Mouse (Mus musculus) T-helper 1 cell (primary cell): Measurements from ENCODE around the gene Uxt.

Experiments
- in situ Hi-C: fragments of 300-600 bp; cut with MboI, MseI; formaldehyde crosslinking; loops from one replicate; pipeline ENCODE4 v1.15.1; 2025; ENCODE audit warnings: high pct_unique_total_duplicates

The Uxt gene

GRCm38 (mm10) chrX:20961477-20962378 lies at the start of gene Uxt:
TSS of gene Uxt (minus strand) at chrX:20962017.
- in situ Hi-C loops = no loop called here

GRCm38 (mm10) chrX:20980901-20981300 lies 19.1 kb upstream of the Uxt start:
- in situ Hi-C loops = no loop called here

GRCm38 (mm10) chrX:20950191-20950880 lies 11.5 kb downstream of the Uxt start, which contains the start of gene Elk1:
TSS of gene Elk1 (minus strand) at chrX:20950608.
- in situ Hi-C loops = no loop called here

GRCm38 (mm10) chrX:20946055-20946454 lies 15.8 kb downstream of the Uxt start:
- in situ Hi-C loops = no loop called here

- in situ Hi-C loops = no loop called here
Measured at GRCm38 (mm10) chrX:20931963-20932362, 29.9 kb downstream of the Uxt start.

DNA sequence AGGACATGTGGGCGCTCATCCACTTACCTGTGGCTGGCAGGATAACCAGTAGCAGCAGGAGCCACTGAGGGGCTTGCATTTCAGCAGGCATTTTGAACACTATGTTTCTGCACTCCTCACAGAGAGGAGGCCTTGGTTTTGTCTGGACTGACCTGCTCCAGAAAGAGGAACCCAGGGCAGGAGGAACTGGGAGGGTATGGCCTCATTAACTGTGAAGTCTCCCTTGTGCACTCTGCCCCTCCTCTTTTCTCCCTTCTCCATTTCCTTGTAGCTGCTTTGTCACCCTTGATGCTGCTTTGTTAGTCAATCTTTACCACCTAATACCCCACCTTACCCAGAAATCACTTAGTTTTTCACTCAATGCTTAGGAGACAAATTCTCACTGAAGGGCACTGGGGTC lies 30.5 kb downstream of the Uxt start, which contains the start of gene Cfp:
Gene Cfp, minus strand, starts transcription at position 192 of the 400 bp plus-strand sequence.
- in situ Hi-C loops = no loop called here

DNA sequence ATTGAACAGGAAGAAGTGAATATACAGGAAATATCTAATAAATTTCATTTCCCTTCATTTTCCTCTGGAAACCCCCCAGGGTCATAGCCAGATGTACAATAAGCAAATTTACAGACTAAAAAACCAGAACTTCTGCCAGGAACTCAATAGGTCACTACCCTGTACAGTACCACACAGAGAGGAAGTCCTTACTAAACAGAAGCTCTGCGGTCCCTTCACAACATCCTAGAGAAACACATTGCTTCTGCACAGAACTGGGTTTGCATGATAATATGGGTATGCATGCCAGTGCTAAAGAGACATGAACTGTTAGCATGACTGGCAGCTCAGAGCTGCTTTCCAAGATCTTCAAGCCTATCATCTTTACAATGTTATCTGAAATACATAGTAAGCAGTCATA lies 32.0 kb downstream of the Uxt start:
- in situ Hi-C loops = no loop called here

DNA sequence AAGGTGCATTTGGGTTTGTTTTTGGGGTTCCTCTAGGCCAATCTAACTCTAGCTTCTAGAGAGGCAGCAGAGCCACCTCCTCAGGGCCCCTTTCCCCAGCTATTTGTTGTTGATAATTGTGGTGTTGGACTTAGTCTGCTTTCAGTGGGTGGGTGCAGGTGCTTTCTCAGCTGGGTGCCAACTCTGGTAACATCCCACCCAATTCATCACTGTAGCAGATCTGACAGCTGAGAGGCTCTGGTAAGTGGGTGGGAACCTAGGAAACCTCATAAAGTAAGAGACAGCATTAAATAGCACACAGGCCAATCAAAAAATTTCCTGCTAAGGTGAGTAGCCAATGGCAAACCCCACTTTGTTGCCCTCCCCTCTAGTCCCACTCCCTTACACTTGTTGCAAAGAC lies 36.8 kb downstream of the Uxt start:
- in situ Hi-C loops = no loop called here

GRCm38 (mm10) chrX:20923506-20923905 lies 38.3 kb downstream of the Uxt start:
- in situ Hi-C loops = no loop called here

DNA sequence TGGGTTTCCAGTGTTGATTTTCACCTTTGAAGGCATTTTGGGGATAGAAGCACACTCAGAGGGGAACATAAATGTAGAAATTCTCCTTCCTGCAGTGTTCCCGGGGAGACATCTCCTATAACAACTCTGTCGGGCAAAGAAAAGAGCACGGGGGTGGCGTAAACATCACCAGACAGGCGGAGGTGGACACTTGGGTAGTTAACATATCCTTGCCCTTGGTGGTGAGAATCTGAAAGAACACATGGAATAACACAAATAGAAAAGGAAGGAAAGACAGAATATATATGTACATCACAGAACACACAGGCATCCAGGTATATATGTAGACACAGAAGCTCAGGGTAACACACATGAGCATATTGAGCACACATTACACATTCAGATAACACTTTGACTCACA lies 40.5 kb downstream of the Uxt start:
- in situ Hi-C loops = no loop called here

DNA sequence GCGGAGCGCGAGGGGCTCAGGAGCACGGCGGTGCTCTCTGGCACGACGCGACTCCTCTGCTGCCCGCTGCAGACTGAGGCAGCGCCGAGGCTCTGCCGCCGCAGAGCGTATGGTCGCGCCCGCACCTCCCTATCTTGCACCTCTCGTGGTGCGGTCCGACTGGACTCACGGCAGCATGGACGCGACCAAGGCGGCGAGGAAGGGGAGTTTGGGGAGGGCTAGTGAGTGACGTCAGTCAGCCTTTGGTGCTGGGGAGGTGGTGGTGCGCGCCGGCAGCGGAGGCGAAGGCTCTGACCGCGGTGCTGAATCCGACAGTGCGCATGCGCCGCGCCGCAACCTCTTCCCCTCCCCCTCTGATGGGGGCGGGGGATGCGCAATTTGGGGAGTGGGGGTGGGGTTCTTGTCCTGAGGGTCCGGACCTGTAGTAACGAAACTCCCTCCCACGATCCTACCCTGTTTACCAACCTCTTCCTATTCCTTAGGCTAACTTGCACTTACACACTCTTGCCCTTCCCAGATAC lies 40.9 kb downstream of the Uxt start, which contains the start of gene Syn1:
Gene Syn1, minus strand, starts transcription at position 161 of the 521 bp plus-strand sequence.
- in situ Hi-C loops = no loop called here

- in situ Hi-C loops = no loop called here
Measured at GRCm38 (mm10) chrX:20920249-20920843, 41.5 kb downstream of the Uxt start.

DNA sequence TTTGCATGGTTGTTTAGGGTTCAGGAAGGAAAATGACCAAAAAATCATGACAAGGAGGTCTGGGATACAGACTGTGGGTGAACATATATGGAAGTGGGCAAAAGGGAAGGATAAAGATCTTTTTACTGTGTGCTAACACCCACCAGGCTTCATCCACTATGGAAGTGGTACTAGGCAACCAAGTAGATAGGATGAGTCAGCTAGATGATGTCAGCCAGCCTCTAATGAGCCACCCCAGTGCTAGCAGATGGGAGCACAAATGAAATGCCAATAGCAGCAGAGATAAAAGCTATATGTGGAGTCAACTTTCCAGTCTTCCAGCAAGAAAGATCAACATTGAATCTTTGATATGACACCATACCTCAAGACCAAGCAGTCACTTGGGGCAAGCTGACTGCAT lies 46.7 kb downstream of the Uxt start:
- in situ Hi-C loops = no loop called here

GRCm38 (mm10) chrX:20913726-20914125 lies 48.1 kb downstream of the Uxt start:
- in situ Hi-C loops = no loop called here

GRCm38 (mm10) chrX:20910074-20910473 lies 51.7 kb downstream of the Uxt start:
- in situ Hi-C loops = no loop called here
